Mouse (Mus musculus): Measurements from ENCODE around the gene Gsap.
"Not testable (repeated sequence)": the region's sequence is repeated elsewhere in the genome, so short reads cannot be mapped to it uniquely, and the experiment has no call there.

Gene Gsap

DNA sequence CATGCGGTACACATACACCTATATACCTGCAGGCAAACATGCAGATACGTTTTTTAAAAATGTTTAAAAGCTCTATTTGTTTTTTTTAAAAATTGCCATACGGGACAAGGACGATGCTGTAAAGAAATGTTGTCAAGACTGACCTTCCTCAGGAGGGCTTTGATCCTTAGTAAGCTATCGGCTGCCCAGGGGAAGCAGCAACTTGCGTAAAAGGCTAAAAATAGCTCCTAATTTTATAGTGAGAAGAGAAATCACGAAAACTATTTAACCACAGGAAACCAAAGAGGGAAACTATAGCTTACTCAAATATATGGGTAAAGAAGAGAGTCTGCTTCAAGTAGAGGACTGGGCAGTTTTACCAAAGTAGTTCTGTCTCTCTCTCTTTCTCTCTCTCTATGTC, 74.7 kb downstream of the Gsap start:
- DNase-seq (ENCODE audit: low read depth, low spot score): no peak

DNA sequence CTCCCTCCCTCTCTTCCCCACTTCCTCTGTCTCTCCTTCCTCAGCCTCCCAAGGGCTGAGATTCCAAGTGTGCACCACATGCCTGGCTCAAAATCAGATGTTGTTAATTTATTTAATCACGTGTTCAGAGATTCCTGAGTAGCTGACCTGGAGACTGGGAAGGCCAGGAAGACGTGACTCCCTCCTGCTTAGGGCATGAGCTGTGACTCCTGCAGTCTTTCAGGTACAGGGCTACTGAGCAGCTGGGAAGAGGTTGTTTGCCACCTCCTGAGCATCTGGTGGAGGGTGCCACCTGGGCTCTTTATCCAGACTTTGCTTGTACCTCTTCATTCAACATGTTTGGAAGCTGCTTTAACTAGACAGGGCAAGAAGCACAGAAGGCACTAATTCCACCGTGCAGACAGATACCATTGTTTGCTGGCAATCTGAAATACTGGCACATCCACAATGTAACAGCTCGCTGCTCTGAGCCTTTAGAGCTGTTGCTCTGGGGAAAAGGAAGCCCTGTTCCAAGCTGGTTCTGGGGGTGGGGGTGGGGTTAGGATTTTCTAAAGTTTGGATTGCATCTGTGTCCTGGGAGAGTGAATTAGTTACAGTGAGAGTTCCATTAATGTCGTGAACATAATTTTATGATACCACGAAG, 75.3 kb downstream of the Gsap start:
- DNase-seq (ENCODE audit: low read depth, low spot score): no peak

- DNase-seq (ENCODE audit: low read depth, low spot score): peak; percentile 21
Observed at GRCm38 (mm10) chr5:21263202-21264055, 77.4 kb downstream of the Gsap start.

- no peak for DNase-seq (ENCODE audit: low read depth, low spot score)
Observed at GRCm38 (mm10) chr5:21264352-21265021, 78.4 kb downstream of the Gsap start.

DNA sequence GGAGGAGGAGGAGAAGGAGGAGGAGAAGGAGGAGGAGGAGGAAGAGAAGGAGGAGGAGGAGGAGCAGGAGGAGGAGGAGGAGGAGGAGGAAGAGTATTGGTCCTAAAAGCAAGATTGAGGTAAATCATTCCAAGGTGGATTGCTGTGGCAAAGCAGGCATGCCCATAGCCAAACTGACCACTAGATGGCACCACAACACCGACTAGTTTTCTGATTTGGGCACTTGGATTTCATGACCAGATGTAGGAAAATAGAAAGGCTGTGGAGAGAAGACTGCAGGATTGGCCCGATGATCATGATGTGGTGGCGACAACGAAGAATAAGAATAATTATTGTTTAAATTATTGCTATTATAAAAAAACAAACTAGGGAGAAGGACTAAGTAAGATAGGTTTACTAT, 79.0 kb downstream of the Gsap start:
- peak; percentile 80 for DNase-seq (ENCODE audit: low read depth, low spot score)

- DNase-seq (ENCODE audit: low read depth, low spot score): no peak
Observed at GRCm38 (mm10) chr5:21267090-21267489, 81.0 kb downstream of the Gsap start.

DNA sequence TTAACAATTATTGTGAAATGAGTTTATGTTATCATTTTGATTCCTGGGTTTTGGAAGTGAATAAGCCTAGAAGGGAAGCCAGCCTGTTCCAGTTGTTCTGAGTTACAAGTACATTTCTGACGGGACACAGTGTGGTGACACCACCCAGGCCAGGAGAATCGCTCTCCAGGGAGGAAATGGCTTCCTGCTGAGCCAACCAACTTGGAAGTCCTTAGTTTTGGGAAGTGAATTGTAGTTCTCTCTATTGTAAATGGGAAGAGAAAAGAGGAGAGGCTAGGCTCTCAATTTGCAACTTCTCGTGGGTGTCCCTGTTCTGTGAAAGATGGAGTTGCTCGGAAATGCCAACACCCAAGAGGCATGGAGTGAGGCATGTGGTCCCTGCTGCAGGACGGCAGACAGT, 83.4 kb downstream of the Gsap start:
- no peak for DNase-seq (ENCODE audit: low read depth, low spot score)

DNA sequence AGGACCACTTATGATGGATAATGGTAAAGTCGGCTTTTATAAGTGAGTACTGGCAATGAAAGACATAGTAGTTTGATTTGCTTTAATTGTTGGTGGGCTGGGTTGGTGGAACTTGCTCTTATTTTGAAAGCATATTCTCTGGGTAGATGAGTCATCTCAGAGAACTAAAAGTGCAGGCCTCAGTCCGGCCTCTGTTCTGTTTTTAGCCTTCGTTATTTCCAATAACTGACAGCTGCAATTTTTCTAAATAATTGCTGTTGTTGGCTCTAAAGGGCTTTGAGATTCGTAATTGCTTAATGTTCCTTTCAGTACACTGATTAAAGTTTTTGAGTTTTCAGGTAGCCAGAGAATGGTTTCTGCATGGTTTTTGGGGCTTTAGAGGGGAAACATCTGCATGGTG, 84.7 kb downstream of the Gsap start:
- DNase-seq (ENCODE audit: low read depth, low spot score): no peak

- DNase-seq (ENCODE audit: low read depth, low spot score): no peak
Observed at GRCm38 (mm10) chr5:21271386-21272354, 85.6 kb downstream of the Gsap start.

DNA sequence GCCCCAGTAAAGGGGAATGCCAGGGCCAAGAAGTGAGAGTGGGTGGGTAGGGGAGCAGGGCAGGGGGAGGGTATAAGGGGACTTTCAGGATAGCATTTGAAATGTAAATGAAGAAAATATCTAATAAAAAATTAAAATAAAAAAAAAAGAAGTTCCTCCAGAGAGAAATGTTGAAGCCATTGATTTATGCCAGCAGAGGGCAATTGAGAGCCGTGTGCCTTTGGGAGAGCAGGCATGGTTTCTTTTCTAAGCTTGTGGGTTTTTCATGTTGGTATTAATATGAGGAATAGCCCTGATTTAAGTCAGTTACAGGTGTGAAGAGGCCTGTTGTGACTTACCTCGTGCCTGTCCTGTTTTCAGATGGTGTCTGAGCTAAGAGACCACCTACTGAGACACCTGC, 91.6 kb downstream of the Gsap start:
- DNase-seq (ENCODE audit: low read depth, low spot score): not testable (repeated sequence)

DNA sequence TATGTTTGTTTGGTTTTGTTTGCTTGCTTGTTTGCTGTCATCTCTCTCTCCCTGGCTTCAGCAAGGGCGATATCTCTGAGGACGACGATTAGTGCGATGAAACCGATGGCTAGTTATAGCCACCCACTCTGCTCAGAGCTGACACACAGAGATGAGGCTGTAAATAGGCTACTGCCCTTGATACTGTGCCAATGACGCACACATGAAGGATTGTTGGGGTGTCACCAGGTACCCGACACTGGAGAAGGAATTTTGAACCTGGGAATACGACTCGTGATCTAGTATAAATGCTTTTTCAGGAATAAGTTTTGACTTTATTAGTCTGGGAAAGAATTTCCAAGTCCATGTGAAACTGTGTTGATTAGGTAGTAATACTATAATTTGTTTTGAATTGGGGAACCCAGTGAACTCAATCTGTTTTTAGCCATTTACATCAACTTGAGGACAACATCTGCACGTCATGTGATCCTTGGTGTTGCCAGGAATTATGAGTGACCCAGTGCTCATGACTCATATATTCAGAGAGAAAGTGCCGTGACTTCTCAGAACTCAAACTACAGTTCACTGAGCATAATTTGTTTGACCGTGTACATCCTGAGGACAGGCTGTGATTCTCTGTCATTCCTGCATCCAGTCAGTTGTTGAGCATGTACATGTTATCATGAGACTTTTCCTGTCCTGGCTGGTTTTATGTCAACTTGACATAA, 97.5 kb downstream of the Gsap start:
- no peak for DNase-seq (ENCODE audit: low read depth, low spot score)

DNA sequence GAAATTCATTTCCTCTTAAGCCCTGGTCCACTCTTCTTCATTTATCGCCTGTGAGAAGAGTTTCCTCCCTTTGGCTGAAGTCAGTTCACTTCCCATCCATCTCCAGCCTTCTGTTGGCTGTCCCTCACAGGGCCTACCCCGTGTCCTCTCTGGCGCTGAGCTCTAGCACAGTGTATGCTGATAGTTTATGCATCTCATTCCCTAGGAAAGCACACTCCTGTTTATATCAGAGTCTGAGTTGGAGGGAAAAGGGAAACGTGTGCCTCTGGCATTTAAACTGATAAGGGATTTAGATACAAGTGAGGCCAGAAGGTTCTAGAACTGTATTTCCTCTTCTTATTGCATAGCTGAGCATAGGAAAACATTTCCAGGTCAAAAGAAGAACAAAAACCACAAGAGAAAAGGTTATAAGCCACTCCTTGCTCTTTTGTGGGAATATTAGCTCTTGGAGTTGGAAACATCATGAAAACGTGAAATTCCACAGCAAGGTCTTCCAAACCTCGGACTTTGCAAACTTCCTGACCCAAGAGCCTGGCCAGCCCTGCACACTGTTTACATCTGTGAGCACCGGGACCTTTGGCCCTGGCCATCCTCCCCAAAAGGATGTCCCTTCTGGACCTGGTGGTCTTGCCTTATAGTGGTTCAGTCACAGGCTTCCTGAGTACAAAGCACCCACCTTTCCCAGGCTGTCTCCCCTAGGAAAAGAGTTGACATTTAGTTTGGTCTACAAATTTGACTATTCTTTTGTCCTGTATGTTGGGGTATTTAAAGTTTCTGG, 102.8 kb downstream of the Gsap start:
- no peak for DNase-seq (ENCODE audit: low read depth, low spot score)

GRCm38 (mm10) chr5:21290594-21290993, 104.5 kb downstream of the Gsap start:
- no peak for DNase-seq (ENCODE audit: low read depth, low spot score)

DNA sequence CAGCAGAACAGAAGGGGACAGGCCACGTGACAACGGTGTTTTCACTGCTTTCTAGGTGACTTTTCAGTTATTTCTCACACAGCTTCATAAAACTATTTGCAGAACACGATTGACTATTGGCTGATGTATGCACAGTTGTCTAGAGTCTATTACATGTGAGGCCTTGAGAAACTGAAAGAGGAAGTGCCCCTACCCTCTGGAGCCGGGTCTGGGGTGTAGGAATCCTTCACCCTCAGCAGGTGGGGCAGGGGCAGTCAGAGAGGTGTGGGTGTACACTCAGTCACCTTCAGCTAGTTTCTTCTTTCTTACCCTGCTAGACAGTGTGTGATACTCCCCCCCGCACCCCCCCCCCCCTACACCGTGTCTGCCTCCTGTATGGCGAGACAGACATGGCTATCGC, 109.6 kb downstream of the Gsap start:
- no peak for DNase-seq (ENCODE audit: low read depth, low spot score)

- no peak for DNase-seq (ENCODE audit: low read depth, low spot score)
Observed at GRCm38 (mm10) chr5:21299076-21299755, 113.2 kb downstream of the Gsap start.

- no peak for DNase-seq (ENCODE audit: low read depth, low spot score)
Observed at GRCm38 (mm10) chr5:21300058-21300457, 114.0 kb downstream of the Gsap start.

DNA sequence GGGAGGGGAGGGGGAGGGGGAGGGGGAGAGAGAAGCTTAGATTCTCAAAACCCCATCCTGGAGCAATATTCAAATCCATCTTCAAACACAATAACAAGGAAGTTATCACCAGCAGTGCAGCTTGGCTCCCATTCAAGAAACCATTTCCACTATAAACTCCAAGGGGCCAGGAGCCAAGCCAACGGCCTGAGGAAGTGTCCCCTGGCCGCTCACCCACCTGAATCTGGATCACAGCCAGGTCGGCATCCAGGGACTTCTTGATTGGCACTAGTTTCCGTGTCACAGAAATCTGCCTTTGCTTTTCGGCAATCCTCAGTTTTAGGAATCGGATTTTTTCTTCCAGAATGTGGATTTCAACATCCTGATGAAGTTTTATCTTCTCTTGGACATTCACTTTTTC, 115.0 kb downstream of the Gsap start:
- DNase-seq (ENCODE audit: low read depth, low spot score): no peak

GRCm38 (mm10) chr5:21307165-21307564, 121.1 kb downstream of the Gsap start:
- no peak for DNase-seq (ENCODE audit: low read depth, low spot score)

DNA sequence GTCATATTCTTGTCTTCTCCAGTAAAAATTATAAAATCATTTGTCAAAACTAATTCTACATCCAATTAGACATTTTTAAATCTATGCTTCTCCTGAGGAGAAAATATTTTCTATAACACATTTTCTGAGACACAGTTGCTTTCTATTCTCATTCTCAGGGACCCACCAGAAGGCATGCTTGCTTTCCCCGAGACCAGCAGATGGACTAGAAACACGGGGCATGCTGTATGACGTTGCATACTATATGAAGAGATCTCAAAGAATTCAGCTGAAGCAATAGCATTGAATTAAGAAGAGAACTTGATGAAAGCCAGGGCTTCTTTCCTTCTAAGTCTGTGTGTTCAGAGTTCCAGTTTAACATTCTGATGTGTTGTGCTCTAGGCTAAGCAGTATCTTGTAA, 128.6 kb downstream of the Gsap start:
- no peak for DNase-seq (ENCODE audit: low read depth, low spot score)

Measured in retina, postnatal 7 days (tissue).